Mouse (Mus musculus) MEL (cell line): ENCODE data around the gene Tbc1d16.

Experiments used
- BHLHE40 ChIP-seq: IDR thresholded peaks from 2 replicates; pipeline ENCODE4 v1.6.1; 2012; ENCODE audit warnings: low read depth, mild to moderate bottlenecking, inconsistent platforms, low read length, improper control_type of control experiment, borderline replicate concordance
- CTCF ChIP-seq, 3 experiments: IDR thresholded peaks in 2 of 3; conservative IDR thresholded peaks in 1 of 3; 2 replicates each; pipeline ENCODE4 v1.5.1; 2011 to 2012; ENCODE audit warnings: low read length in 3 of 3, low read depth in 2 of 3, mild to moderate bottlenecking in 2 of 3, improper control_type of control experiment in 1 of 3, inconsistent platforms in 1 of 3, mixed read lengths in 1 of 3, moderate library complexity in 1 of 3; ENCODE audit not compliant: control insufficient read depth in 1 of 3, insufficient read depth in 1 of 3, poor library complexity in 1 of 3, severe bottlenecking in 1 of 3
- E2F4 ChIP-seq: IDR thresholded peaks from 2 replicates; pipeline ENCODE4 v1.6.1; 2011; ENCODE audit warnings: low read depth, low read length, improper control_type of control experiment, borderline replicate concordance
- ETS1 ChIP-seq: IDR thresholded peaks from 2 replicates; pipeline ENCODE4 v1.6.1; 2012; ENCODE audit warnings: low read depth, mild to moderate bottlenecking, inconsistent platforms, low read length, improper control_type of control experiment, moderate library complexity
- GABPA ChIP-seq: IDR thresholded peaks from 2 replicates; pipeline ENCODE4 v1.6.1; 2012; ENCODE audit warnings: low read depth, mild to moderate bottlenecking, inconsistent platforms, low read length, improper control_type of control experiment, moderate library complexity
- GATA1 ChIP-seq: IDR thresholded peaks from 2 replicates; pipeline ENCODE4 v1.6.1; 2011; ENCODE audit warnings: low read depth, low read length, improper control_type of control experiment
- JUND ChIP-seq: IDR thresholded peaks from 2 replicates; pipeline ENCODE4 v1.6.1; 2011; ENCODE audit warnings: low read depth, mild to moderate bottlenecking, improper control_type of control experiment, low read length
- MAFK ChIP-seq: IDR thresholded peaks from 2 replicates; pipeline ENCODE4 v1.6.1; 2011; ENCODE audit warnings: low read depth, mild to moderate bottlenecking, low read length, improper control_type of control experiment, borderline replicate concordance
- MXI1 ChIP-seq: IDR thresholded peaks from 2 replicates; pipeline ENCODE4 v1.6.1; 2011; ENCODE audit warnings: mild to moderate bottlenecking, low read depth, low read length, improper control_type of control experiment
- NRF1 ChIP-seq: IDR thresholded peaks from 2 replicates; pipeline ENCODE4 v1.6.1; 2014; ENCODE audit warnings: low read depth, mild to moderate bottlenecking, inconsistent platforms, low read length, improper control_type of control experiment, moderate library complexity; ENCODE audit not compliant: poor library complexity, insufficient read depth, severe bottlenecking
- POLR2A ChIP-seq, 2 experiments: IDR thresholded peaks; 2 replicates each; pipeline ENCODE4 v1.6.1; 2011 to 2012; ENCODE audit warnings: low read length in 2 of 2, mild to moderate bottlenecking in 2 of 2, control low read depth in 1 of 2, improper control_type of control experiment in 1 of 2, low read depth in 1 of 2, moderate library complexity in 1 of 2; ENCODE audit not compliant: control insufficient read depth in 1 of 2, insufficient read depth in 1 of 2, poor library complexity in 1 of 2
- POLR2AphosphoS2 ChIP-seq: IDR thresholded peaks from 2 replicates; pipeline ENCODE4 v1.6.1; 2011; ENCODE audit warnings: low read length, improper control_type of control experiment
- TCF12 ChIP-seq: IDR thresholded peaks from 2 replicates; pipeline ENCODE4 v1.6.1; 2014; ENCODE audit warnings: low read depth, mild to moderate bottlenecking, inconsistent platforms, low read length, improper control_type of control experiment, moderate library complexity

GRCm38 (mm10) chr11:119237568-119238304 lies 9.4 kb upstream of the Tbc1d16 start:
- TF ChIP-seq POLR2A (IDR thresholded peaks at IDR 0.05; ENCODE audit: control insufficient read depth in 1 of 2, insufficient read depth in 1 of 2, low read depth in 1 of 2, low read length in 2 of 2, poor library complexity in 1 of 2): peak; percentile 80 to 84
- TF ChIP-seq CTCF (IDR thresholded peaks at IDR 0.05 in 2 of 3, conservative IDR thresholded peaks at IDR 0.05 in 1 of 3; ENCODE audit: control insufficient read depth in 1 of 3, insufficient read depth in 1 of 3, low read depth in 2 of 3, low read length in 3 of 3, poor library complexity in 1 of 3, severe bottlenecking in 1 of 3): no peak
- no peak for TF ChIP-seq GABPA
- 0 out of 2 replicates have a peak, but pooled peaks have one; percentile 42 for TF ChIP-seq ETS1
- no peak for TF ChIP-seq E2F4
- TF ChIP-seq BHLHE40: no peak
- TF ChIP-seq MAFK: no peak
- peak; percentile 97 for TF ChIP-seq JUND
- 0 out of 2 replicates have a peak, but pooled peaks have one; percentile 72 for TF ChIP-seq POLR2AphosphoS2
- TF ChIP-seq NRF1: peak; percentile 77
- TF ChIP-seq MXI1: peak; percentile 75
- TF ChIP-seq TCF12: no peak; the same call in 1 of the 2 replicates
- no peak for TF ChIP-seq GATA1
